Mouse (Mus musculus): Measurements from ENCODE around the gene Cxcr5. TPM values are rescaled to one million over a fixed set of nuclear protein-coding genes. Genes with fewer than 3 reads are reported as not detected.
"Not testable (repeated sequence)": the region's sequence is repeated elsewhere in the genome, so short reads cannot be mapped to it uniquely, and the experiment has no call there.

Gene Cxcr5
- polyA plus RNA-seq, 1 experiment from 2014 or later: not detected

- Histone ChIP-seq H3K27me3 (ENCODE audit: control insufficient read depth, insufficient read depth, low read length) (no peaks in the 10 kb centered on the region), H3K4me2 (replicated peaks; ENCODE audit: low read depth, low read length) (no peak overlapping the region), H3K36me3 (ENCODE audit: control insufficient read depth, insufficient read depth, low read length) (no peaks in the 10 kb centered on the region), H3K9ac (ENCODE audit: low read depth, low read length) (no peak overlapping the region), H3K4me3 (ENCODE audit: low read length) (no peak overlapping the region), H3K4me1 (ENCODE audit: control insufficient read depth, insufficient read depth, low read length) (0 out of 2 replicates have a peak, but pooled peaks cover 3% of the 10 kb centered on the region), H3K27ac (ENCODE audit: low read depth, low read length) (no peak overlapping the region), H3K9me3 (ENCODE audit: control insufficient read depth, low read length) (no peaks in the 10 kb centered on the region)
- 38% methylated on average over 6 of the region's 6 CpGs for WGBS
- ATAC-seq (ENCODE audit: low FRiP score, low TSS enrichment): no peak
Measured at GRCm38 (mm10) chr9:44579392-44579791, 17.7 kb upstream of the Cxcr5 start.

- H3K9ac ChIP-seq (ENCODE audit: low read depth, low read length); H3K4me1 ChIP-seq (ENCODE audit: control insufficient read depth, insufficient read depth, low read length); ATAC-seq (ENCODE audit: low FRiP score, low TSS enrichment); H3K4me2 ChIP-seq (replicated peaks; ENCODE audit: low read depth, low read length); H3K9me3 ChIP-seq (ENCODE audit: control insufficient read depth, low read length); H3K27me3 ChIP-seq (ENCODE audit: control insufficient read depth, insufficient read depth, low read length); H3K36me3 ChIP-seq (ENCODE audit: control insufficient read depth, insufficient read depth, low read length); H3K27ac ChIP-seq (ENCODE audit: low read depth, low read length); H3K4me3 ChIP-seq (ENCODE audit: low read length): not testable (repeated sequence)
- 86% methylated on average over 7 of the region's 7 CpGs for WGBS
Measured at GRCm38 (mm10) chr9:44576046-44576445, 14.4 kb upstream of the Cxcr5 start.

GRCm38 (mm10) chr9:44575095-44575494 is 13.4 kb upstream of the Cxcr5 start:
- 88% methylated on average over 2 of the region's 2 CpGs for WGBS
- no peak overlapping the region for H3K27ac ChIP-seq (ENCODE audit: low read depth, low read length)

GRCm38 (mm10) chr9:44573306-44573705 is 11.6 kb upstream of the Cxcr5 start:
- Histone ChIP-seq H3K36me3 (ENCODE audit: control insufficient read depth, insufficient read depth, low read length) (no peaks in the 10 kb centered on the region), H3K9me3 (ENCODE audit: control insufficient read depth, low read length) (no peaks in the 10 kb centered on the region), H3K9ac (ENCODE audit: low read depth, low read length) (no peak overlapping the region), H3K4me2 (replicated peaks; ENCODE audit: low read depth, low read length) (no peak overlapping the region), H3K27ac (ENCODE audit: low read depth, low read length) (no peak overlapping the region), H3K4me3 (ENCODE audit: low read length) (no peak overlapping the region), H3K4me1 (ENCODE audit: control insufficient read depth, insufficient read depth, low read length) (no peaks in the 10 kb centered on the region), H3K27me3 (ENCODE audit: control insufficient read depth, insufficient read depth, low read length) (no peaks in the 10 kb centered on the region)
- 79% methylated on average over 4 of the region's 4 CpGs for WGBS
- ATAC-seq (ENCODE audit: low FRiP score, low TSS enrichment): no peak

More at GRCm38 (mm10) chr9:44575095-44575494, 13.4 kb upstream of the Cxcr5 start:
- Histone ChIP-seq H3K4me2 (replicated peaks; ENCODE audit: low read depth, low read length) (no peak overlapping the region), H3K4me1 (ENCODE audit: control insufficient read depth, insufficient read depth, low read length) (no peaks in the 10 kb centered on the region), H3K4me3 (ENCODE audit: low read length) (no peak overlapping the region), H3K9ac (ENCODE audit: low read depth, low read length) (no peak overlapping the region), H3K9me3 (ENCODE audit: control insufficient read depth, low read length) (no peaks in the 10 kb centered on the region), H3K36me3 (ENCODE audit: control insufficient read depth, insufficient read depth, low read length) (no peaks in the 10 kb centered on the region), H3K27me3 (ENCODE audit: control insufficient read depth, insufficient read depth, low read length) (no peaks in the 10 kb centered on the region)
- no peak for ATAC-seq (ENCODE audit: low FRiP score, low TSS enrichment)

GRCm38 (mm10) chr9:44570939-44571382 is 9.3 kb upstream of the Cxcr5 start:
- Histone ChIP-seq H3K9ac (ENCODE audit: low read depth, low read length) (no peak overlapping the region), H3K27ac (ENCODE audit: low read depth, low read length) (no peak overlapping the region), H3K4me2 (replicated peaks; ENCODE audit: low read depth, low read length) (no peak overlapping the region), H3K4me3 (ENCODE audit: low read length) (no peak overlapping the region), H3K9me3 (ENCODE audit: control insufficient read depth, low read length) (no peaks in the 10 kb centered on the region), H3K36me3 (ENCODE audit: control insufficient read depth, insufficient read depth, low read length) (no peaks in the 10 kb centered on the region), H3K27me3 (ENCODE audit: control insufficient read depth, insufficient read depth, low read length) (no peaks in the 10 kb centered on the region), H3K4me1 (ENCODE audit: control insufficient read depth, insufficient read depth, low read length) (no peaks in the 10 kb centered on the region)
- ATAC-seq (ENCODE audit: low FRiP score, low TSS enrichment): no peak
- WGBS: 67% methylated on average over 12 of the region's 12 CpGs

GRCm38 (mm10) chr9:44568083-44568455 is 6.4 kb upstream of the Cxcr5 start:
- 49% methylated on average over 7 of the region's 7 CpGs for WGBS

GRCm38 (mm10) chr9:44567338-44568082 is 5.8 kb upstream of the Cxcr5 start:
- no peak overlapping the region for H3K4me3 ChIP-seq (ENCODE audit: low read length)
- no peaks in the 10 kb centered on the region for H3K36me3 ChIP-seq (ENCODE audit: control insufficient read depth, insufficient read depth, low read length)
- no peak overlapping the region for H3K4me2 ChIP-seq (replicated peaks; ENCODE audit: low read depth, low read length)
- no peak overlapping the region for H3K27ac ChIP-seq (ENCODE audit: low read depth, low read length)
- no peaks in the 10 kb centered on the region for H3K9me3 ChIP-seq (ENCODE audit: control insufficient read depth, low read length)
- no peak overlapping the region for H3K9ac ChIP-seq (ENCODE audit: low read depth, low read length)
- no peaks in the 10 kb centered on the region for H3K4me1 ChIP-seq (ENCODE audit: control insufficient read depth, insufficient read depth, low read length)
- WGBS: 80% methylated on average over 9 of the region's 9 CpGs
- H3K27me3 ChIP-seq (ENCODE audit: control insufficient read depth, insufficient read depth, low read length): no peaks in the 10 kb centered on the region
- ATAC-seq (ENCODE audit: low FRiP score, low TSS enrichment): no peak

More at GRCm38 (mm10) chr9:44568083-44568455, 6.4 kb upstream of the Cxcr5 start:
- no peak overlapping the region for H3K27ac ChIP-seq (ENCODE audit: low read depth, low read length)
- H3K4me3 ChIP-seq (ENCODE audit: low read length): no peak overlapping the region
- H3K36me3 ChIP-seq (ENCODE audit: control insufficient read depth, insufficient read depth, low read length): no peaks in the 10 kb centered on the region
- H3K9me3 ChIP-seq (ENCODE audit: control insufficient read depth, low read length): no peaks in the 10 kb centered on the region
- ATAC-seq (ENCODE audit: low FRiP score, low TSS enrichment): no peak
- H3K4me1 ChIP-seq (ENCODE audit: control insufficient read depth, insufficient read depth, low read length): no peaks in the 10 kb centered on the region
- H3K4me2 ChIP-seq (replicated peaks; ENCODE audit: low read depth, low read length): no peak overlapping the region
- no peaks in the 10 kb centered on the region for H3K27me3 ChIP-seq (ENCODE audit: control insufficient read depth, insufficient read depth, low read length)
- H3K9ac ChIP-seq (ENCODE audit: low read depth, low read length): no peak overlapping the region

- H3K9me3 ChIP-seq (ENCODE audit: control insufficient read depth, low read length): no peaks in the 10 kb centered on the region
- H3K27me3 ChIP-seq (ENCODE audit: control insufficient read depth, insufficient read depth, low read length): no peaks in the 10 kb centered on the region
- H3K27ac ChIP-seq (ENCODE audit: low read depth, low read length): no peak overlapping the region
- no peak for ATAC-seq (ENCODE audit: low FRiP score, low TSS enrichment)
- H3K36me3 ChIP-seq (ENCODE audit: control insufficient read depth, insufficient read depth, low read length): no peaks in the 10 kb centered on the region
- no peak overlapping the region for H3K4me3 ChIP-seq (ENCODE audit: low read length)
- H3K4me1 ChIP-seq (ENCODE audit: control insufficient read depth, insufficient read depth, low read length): no peaks in the 10 kb centered on the region
- no peak overlapping the region for H3K4me2 ChIP-seq (replicated peaks; ENCODE audit: low read depth, low read length)
- H3K9ac ChIP-seq (ENCODE audit: low read depth, low read length): no peak overlapping the region
- WGBS: 70% methylated on average over 6 of the region's 6 CpGs
Measured at GRCm38 (mm10) chr9:44565367-44565766, 3.7 kb upstream of the Cxcr5 start.

GRCm38 (mm10) chr9:44562936-44563335 is 1.3 kb upstream of the Cxcr5 start:
- Histone ChIP-seq H3K9me3 (ENCODE audit: control insufficient read depth, low read length) (no peaks in the 10 kb centered on the region), H3K27ac (ENCODE audit: low read depth, low read length) (no peak overlapping the region), H3K4me1 (ENCODE audit: control insufficient read depth, insufficient read depth, low read length) (no peaks in the 10 kb centered on the region), H3K4me2 (replicated peaks; ENCODE audit: low read depth, low read length) (no peak overlapping the region), H3K36me3 (ENCODE audit: control insufficient read depth, insufficient read depth, low read length) (no peaks in the 10 kb centered on the region), H3K4me3 (ENCODE audit: low read length) (no peak overlapping the region), H3K27me3 (ENCODE audit: control insufficient read depth, insufficient read depth, low read length) (no peaks in the 10 kb centered on the region), H3K9ac (ENCODE audit: low read depth, low read length) (no peak overlapping the region)
- WGBS: 51% methylated on average over 12 of the region's 12 CpGs
- no peak for ATAC-seq (ENCODE audit: low FRiP score, low TSS enrichment)

All from kidney, embryonic 14.5 days (tissue).